Mouse (Mus musculus): Measurements from ENCODE around the gene Adk. TPM values are rescaled to one million over a fixed set of nuclear protein-coding genes. Genes with fewer than 3 reads are reported as not detected.

Gene Adk
- total RNA-seq, 2 experiments from 2014 or later, result 100 to 104 TPM

GRCm38 (mm10) chr14:21402621-21403405 lies 350.4 kb downstream of the Adk start:
- ATAC-seq (replicated peaks; ENCODE audit: poor library complexity), result no peak

GRCm38 (mm10) chr14:21406946-21407345 lies 354.6 kb downstream of the Adk start:
- no peak for ATAC-seq (replicated peaks; ENCODE audit: poor library complexity)

DNA sequence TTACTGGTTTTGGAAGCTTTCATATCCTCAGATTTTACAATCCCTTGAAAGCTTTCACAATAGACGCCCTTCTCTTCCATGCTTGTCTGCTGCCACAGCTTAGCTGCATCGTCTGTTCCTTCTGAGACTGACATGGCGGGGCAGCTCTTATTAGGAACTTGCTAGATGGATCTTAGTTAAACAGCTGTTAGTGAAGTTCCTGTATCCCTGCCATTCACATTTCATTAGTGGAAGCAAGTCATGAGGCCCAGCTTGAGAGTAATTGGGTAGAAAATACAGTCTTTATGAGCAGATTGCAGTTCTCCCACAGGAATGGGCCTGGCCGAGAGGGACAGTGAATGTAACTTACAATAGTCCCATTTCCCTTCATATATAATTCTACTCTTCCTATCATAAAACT lies 356.5 kb downstream of the Adk start:
- no peak for ATAC-seq (replicated peaks; ENCODE audit: poor library complexity)

DNA sequence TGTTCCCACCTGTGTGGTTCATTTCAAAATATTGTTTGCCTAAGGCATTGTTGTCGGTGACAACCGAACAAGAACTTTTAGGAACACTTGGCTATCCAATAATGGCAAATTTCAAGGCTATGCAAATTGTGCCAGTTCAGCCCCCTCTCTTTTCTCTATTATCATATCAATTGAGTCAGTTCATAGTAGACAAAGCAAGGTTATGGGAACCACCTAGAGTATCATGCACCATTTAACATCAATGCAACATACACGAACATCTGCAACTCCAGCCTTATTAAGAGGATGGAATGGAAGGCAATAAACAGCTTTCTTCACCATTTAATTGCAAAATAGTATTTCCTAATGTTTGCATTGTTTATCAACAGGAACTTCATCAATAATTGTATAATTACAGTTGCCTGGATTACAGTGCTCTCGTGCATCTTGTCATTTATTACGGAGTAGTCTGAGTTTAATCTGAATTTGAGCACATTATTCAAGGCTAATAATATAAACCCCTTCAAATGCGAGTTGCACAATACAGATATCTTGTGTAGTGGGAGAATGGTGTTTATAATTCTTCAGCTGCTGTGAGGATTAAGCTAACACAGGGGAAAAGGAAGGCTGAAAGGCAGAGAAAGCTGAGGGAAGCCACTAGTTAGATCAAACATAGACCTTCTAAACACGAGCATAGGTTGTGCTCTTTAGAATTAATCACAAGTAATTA lies 358.5 kb downstream of the Adk start:
- ATAC-seq (replicated peaks; ENCODE audit: poor library complexity), result no peak

- no peak for ATAC-seq (replicated peaks; ENCODE audit: poor library complexity)
Measured at GRCm38 (mm10) chr14:21411524-21411923, 359.1 kb downstream of the Adk start.

DNA sequence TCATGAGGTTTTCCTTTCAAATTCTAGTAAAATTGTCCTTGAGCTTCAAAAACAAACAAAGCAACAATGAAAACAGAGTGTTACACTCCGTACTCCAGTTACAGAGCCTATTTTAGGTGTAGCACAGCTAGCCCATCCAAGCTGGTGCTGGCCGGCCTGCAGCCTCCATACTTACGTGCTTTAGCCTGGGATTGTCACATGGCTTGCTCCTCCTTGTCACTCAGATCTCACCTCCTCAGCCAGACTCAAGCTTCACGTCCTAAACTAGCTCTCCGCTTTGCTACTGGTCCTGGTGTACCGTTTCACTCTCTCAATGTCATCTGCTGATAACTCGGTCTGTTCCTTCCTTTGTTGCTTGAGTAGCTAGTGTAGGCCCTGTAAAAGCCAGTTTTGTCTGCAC lies 366.0 kb downstream of the Adk start:
- no peak for ATAC-seq (replicated peaks; ENCODE audit: poor library complexity)

GRCm38 (mm10) chr14:21427369-21427768 lies 375.0 kb downstream of the Adk start:
- no peak for ATAC-seq (replicated peaks; ENCODE audit: poor library complexity)

GRCm38 (mm10) chr14:21433415-21433814 lies 381.0 kb downstream of the Adk start:
- ATAC-seq (replicated peaks; ENCODE audit: poor library complexity), result peak; percentile 60

DNA sequence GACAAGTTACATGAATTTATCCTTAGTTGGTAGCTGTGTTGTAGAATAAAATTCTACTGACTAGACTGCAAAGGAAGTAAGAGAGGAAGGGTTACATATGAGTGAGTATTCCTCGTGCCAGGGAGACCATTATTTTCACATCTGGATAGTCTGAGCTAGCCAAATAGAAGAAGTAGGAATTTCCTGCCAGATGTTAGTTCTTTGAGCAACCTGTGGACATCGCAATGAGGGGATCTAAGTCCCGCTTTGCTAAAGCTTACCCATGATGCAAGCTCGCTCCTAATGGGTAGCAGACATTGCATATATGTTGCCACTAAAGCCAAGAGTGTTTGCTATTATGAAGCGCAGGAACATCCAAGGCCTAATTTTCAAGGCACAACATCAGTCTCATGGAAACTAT lies 381.6 kb downstream of the Adk start:
- ATAC-seq (replicated peaks; ENCODE audit: poor library complexity), result peak; percentile 39; the same call in 1 of the 2 replicates

GRCm38 (mm10) chr14:21434686-21435085 lies 382.3 kb downstream of the Adk start:
- no peak for ATAC-seq (replicated peaks; ENCODE audit: poor library complexity)

GRCm38 (mm10) chr14:21439785-21440184 lies 387.4 kb downstream of the Adk start:
- ATAC-seq (replicated peaks; ENCODE audit: poor library complexity), result no peak

- no peak for ATAC-seq (replicated peaks; ENCODE audit: poor library complexity)
Measured at GRCm38 (mm10) chr14:21440526-21440925, 388.2 kb downstream of the Adk start.

DNA sequence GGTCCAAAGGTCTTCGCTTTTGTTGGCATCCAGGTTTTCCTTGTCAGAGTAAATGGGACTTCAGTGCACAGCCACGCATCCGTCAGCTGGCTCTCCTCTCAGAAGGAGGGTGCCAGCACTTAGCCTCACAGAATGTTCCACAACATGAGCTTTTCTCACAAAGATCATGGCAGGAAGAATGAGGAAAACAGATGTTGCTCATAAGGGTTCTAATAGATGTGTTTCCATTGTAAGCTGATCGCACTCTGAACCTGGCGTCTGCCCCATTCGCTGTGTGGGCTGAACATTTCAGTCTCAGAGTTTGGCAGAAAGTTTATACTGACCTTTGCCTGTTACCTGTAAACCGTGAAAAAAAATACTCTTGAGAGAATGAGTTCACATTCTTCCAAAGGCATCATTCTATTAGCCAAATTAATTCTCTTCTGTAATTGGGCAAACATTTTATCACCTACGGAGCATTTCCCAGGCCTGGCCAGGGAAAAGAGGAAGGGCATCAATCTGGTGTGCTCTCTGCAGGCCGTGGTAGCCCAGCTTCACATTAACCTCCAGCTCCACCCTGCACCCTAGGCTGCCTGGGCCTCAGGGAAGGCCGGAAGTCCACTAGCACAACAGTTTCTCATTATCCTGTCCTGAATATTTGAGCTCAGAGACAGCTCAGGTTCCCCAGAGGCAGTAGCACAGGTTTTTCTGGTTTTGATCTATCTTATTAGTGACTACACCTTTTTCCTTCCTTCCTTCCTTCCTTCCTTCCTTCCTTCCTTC lies 389.6 kb downstream of the Adk start:
- no peak for ATAC-seq (replicated peaks; ENCODE audit: poor library complexity)

DNA sequence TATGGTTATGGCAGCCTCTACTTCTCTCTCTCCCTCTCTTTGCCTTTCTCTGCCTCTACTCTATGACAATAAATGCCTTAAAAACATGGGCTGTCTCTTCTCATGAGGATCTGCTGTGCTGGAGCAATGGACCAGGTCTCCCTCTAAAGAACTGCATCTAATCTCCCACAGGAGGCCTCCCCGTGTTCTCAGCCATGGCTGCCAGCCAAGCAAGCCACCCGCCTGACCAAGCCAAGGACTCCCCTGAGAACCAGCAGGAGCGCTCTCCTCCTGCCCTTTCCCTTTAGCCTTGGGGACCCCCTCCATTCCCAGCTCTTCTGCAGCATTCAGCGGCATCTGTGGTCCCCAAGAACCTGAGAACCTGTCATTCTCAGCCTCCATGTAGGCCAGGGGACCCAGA lies 400.2 kb downstream of the Adk start:
- no peak for ATAC-seq (replicated peaks; ENCODE audit: poor library complexity)

DNA sequence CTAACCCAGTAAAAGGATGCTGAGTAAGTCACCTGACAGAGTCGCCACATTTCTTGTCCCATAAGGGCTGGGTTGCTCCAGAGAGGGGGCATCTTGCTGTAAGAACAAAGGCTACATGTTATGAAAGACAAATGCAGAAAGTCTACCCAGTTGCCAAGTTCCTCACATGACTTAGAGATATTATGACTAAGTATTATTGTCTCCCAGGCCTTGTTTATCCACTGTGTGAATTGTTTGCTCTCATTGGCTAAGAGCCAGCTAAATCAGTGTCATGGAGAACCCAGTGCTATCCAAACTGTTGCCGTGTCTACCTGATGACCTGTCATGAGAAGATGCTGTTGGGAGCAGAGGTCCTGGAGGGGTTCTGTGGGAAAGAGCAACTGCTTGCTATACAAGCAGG lies 401.5 kb downstream of the Adk start:
- ATAC-seq (replicated peaks; ENCODE audit: poor library complexity), result no peak

GRCm38 (mm10) chr14:21455654-21456350 lies 403.4 kb downstream of the Adk start:
- no peak for ATAC-seq (replicated peaks; ENCODE audit: poor library complexity)

GRCm38 (mm10) chr14:21456526-21456925 lies 404.2 kb downstream of the Adk start:
- no peak for ATAC-seq (replicated peaks; ENCODE audit: poor library complexity)

- ATAC-seq (replicated peaks; ENCODE audit: poor library complexity), result no peak
Measured at GRCm38 (mm10) chr14:21457876-21458275, 405.5 kb downstream of the Adk start.

GRCm38 (mm10) chr14:21458696-21459095 lies 406.3 kb downstream of the Adk start:
- no peak for ATAC-seq (replicated peaks; ENCODE audit: poor library complexity)

- no peak for ATAC-seq (replicated peaks; ENCODE audit: poor library complexity)
Measured at GRCm38 (mm10) chr14:21459163-21459562, 406.8 kb downstream of the Adk start.

GRCm38 (mm10) chr14:21462398-21462797 lies 410.0 kb downstream of the Adk start:
- ATAC-seq (replicated peaks; ENCODE audit: poor library complexity), result no peak

Measured in megakaryocyte progenitor cell, adult 5-6 weeks (primary cell).